Mouse (Mus musculus): ENCODE data around the gene St3gal3.

- TF ChIP-seq CTCF (IDR thresholded peaks at IDR 0.05; ENCODE audit: borderline replicate concordance, insufficient read depth, low read depth, low read length) (no peak), POLR2A (IDR thresholded peaks at IDR 0.05; ENCODE audit: borderline replicate concordance, insufficient read depth, low read length) (no peak)
Measured at GRCm38 (mm10) chr4:118030330-118030729, 104.4 kb downstream of the St3gal3 start.

Measured in cerebellum, adult 2 months (tissue).